Mouse (Mus musculus): ENCODE results near the gene Fbxo8. TPM values are rescaled to one million over a fixed set of nuclear protein-coding genes. Genes with fewer than 3 reads are reported as not detected.

Gene Fbxo8
- 10 to 100 TPM; 21.6 to 23.6 TPM for total RNA-seq (2023)

DNA sequence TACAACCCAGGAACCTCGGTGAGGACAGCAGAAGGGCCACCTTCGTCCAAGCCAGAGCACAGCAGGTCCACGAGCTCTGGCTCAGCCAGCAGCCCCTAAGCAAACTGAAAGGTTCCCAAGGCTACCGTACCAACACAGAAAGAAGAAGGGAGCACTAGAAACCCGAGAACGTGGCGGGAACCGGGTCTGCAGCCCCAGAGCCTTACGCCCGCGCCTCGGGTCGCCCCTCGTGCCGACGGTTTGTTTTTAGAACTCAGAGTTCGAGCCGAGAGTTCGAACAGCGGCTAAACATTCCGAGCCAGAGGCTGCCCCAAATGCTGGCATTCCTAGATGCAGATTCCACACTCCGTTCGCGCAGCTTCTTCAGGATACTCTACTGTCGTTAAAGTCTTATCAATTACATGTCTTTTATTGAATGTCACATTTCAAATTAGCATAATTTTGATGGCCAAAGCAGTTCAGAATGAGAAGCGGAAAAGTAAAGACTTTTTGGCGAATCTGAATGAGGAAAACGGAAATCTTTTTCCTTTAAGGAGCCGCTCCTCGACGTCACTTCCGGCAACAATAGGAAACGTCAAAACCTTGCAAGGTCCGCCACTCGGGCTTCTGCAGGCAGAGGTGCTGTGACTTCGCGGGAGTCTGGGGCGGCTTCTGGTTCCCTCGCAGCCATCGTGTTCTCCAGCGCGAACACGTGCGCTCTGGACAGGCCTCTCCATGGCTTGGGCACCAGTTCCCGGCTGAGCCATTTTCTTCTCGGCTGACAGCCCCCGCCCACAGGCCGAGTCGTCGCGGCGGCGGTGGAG is at the start of gene Fbxo8, which contains the start of gene Cep44:
TSS of gene Fbxo8 (plus strand) at position 533 of the 803 bp plus-strand sequence.
TSS of gene Cep44 (minus strand) at position 490 of the 803 bp plus-strand sequence.

Other genes starting within 250 kb of the Fbxo8 start
- gene Cep44, start within 50 bp of the Fbxo8 start, total RNA-seq (2023): 10 to 100 TPM; 18.0 to 25.2 TPM

Data from neutrophil, adult 59 days (primary cell).